Mouse (Mus musculus): Measurements from ENCODE around the gene Spin2c. TPM values are rescaled to one million over a fixed set of nuclear protein-coding genes. Genes with fewer than 3 reads are reported as not detected.

Spin2c gene
- 0.71 and 0.78 TPM in 2 replicates for polyA plus RNA-seq (2012; rRNA removed)

DNA sequence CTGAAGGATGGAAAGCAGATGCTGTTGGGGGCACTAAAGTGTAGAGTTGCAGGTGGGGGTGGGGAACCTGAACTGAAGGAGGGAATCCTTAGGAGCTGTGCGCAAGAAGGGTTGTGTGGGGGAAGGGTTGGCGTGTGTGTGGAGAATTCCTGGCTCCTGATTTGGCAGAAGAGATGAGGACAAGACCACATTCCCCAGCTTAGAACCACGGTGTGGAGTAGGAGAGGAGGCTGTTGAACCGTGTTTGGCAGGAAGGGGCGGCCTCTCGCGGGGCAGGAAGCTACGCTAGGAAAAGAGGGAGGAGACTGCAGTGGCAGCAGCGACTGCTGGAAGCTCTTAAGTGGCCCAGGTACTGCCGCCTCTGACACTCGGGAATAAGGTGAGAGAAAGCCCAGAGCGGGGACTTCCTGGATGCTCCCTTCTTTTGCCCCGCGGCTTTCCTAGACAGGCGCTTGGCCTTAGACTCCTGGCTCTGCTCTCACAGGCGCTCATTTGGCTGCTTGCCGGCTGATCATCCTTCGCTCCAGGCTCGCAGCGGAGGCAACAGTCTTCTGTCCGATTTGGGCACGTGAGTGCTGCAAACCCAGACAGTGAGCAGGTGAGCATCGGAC is at the start of gene Spin2c:
TSS of gene Spin2c (plus strand) at position 275 of the 611 bp plus-strand sequence.
- WGBS, result 28% methylated on average over 23 of the region's 23 CpGs

DNA sequence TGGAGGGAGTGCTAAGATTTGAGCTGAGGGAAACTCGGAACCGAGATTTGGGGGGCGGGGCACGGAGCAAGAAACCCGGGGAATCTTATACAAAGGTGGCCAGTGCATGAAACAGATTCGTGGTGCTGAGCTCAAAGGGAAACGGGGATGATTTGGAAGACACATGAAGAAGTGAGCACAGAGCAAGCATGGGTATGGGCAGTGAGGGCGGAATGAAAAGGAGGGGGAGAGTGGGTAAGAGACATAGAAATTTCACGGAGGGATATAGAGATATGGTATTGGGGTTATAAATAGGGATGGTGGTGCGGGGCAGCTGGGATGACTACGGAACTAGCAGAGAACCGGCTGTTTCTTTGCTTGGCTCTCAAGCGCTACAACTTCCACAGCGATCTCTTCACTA is 581 bp downstream of the Spin2c start:
- WGBS, result 35% methylated on average over 14 of the region's 14 CpGs
- TF ChIP-seq CTCF (IDR thresholded peaks at IDR 0.05; ENCODE audit: insufficient read depth, low read length) (no peak), POLR2A (IDR thresholded peaks at IDR 0.05; ENCODE audit: borderline replicate concordance, extremely low read depth, low read depth, low read length) (no peak)

More for the DNA sequence above, at the start of gene Spin2c:
- DNase-seq, result peak; percentile 22
- peak within 1 kb of the TSS; percentile 82 for H3K4me3 ChIP-seq (replicated peaks; ENCODE audit: extremely low read depth, low read depth, low read length)
- H3K4me1 ChIP-seq (ENCODE audit: control insufficient read depth, insufficient read depth, low read length), result no peaks in the 10 kb centered on the region
- TF ChIP-seq CTCF (IDR thresholded peaks at IDR 0.05; ENCODE audit: insufficient read depth, low read length) (no peak), POLR2A (IDR thresholded peaks at IDR 0.05; ENCODE audit: borderline replicate concordance, extremely low read depth, low read depth, low read length) (no peak)

More for the DNA sequence above, 581 bp downstream of the Spin2c start:
- Histone ChIP-seq H3K4me3 (replicated peaks; ENCODE audit: extremely low read depth, low read depth, low read length) (peak overlapping the region; percentile 82), H3K4me1 (ENCODE audit: control insufficient read depth, insufficient read depth, low read length) (no peaks in the 10 kb centered on the region)
- DNase-seq, result no peak

Other genes starting within 250 kb of the Spin2c start
- 2.8 and 4.2 TPM in 2 replicates for gene Kctd12b, start 135.8 kb upstream of the Spin2c start, polyA plus RNA-seq (2012; rRNA removed)
- 39.1 and 52.7 TPM in 2 replicates for gene Nbdy, start 108.6 kb upstream of the Spin2c start, polyA plus RNA-seq (2012; rRNA removed)
- gene Samt1, start 180.4 kb downstream of the Spin2c start, polyA plus RNA-seq (2012; rRNA removed), result not detected in 2 replicates
- not detected in 2 replicates for gene 4921511M17Rik, start 201.6 kb downstream of the Spin2c start, polyA plus RNA-seq (2012; rRNA removed)
- gene Gm10057, start 222.8 kb downstream of the Spin2c start, polyA plus RNA-seq (2012; rRNA removed), result not detected in 2 replicates